Mouse (Mus musculus): Measurements from ENCODE around the gene Inca1.

GRCm38 (mm10) chr11:70687601-70688199 is 12.3 kb downstream of the Inca1 start, which contains the start of gene Camta2:
- TF ChIP-seq GATA1 (IDR thresholded peaks at IDR 0.05; ENCODE audit: low read length): no peak
- TF ChIP-seq TAL1 (IDR thresholded peaks at IDR 0.05; ENCODE audit: low read length): no peak

Measured in erythroblast, embryonic 14.5 days (primary cell).